Mouse (Mus musculus) midbrain, embryonic 15.5 days (tissue): ENCODE data around the gene Rtn3. TPM values are rescaled to one million over a fixed set of nuclear protein-coding genes. Genes with fewer than 3 reads are reported as not detected.
A peak's percentile ranks its signal among the peaks of the same experiment; 100 is the strongest.
"Not testable (repeated sequence)": the region's sequence is repeated elsewhere in the genome, so short reads cannot be mapped to it uniquely, and the experiment has no call there.

Experiments used
- ATAC-seq: fragments of 200-750 bp; cut with Nextera tagmentation; replicated peaks from 2 replicates; pipeline ENCODE4 v1.8.0; 2017; ENCODE audit warnings: moderate TSS enrichment
- H3K27ac ChIP-seq: fragments of 300-500 bp; sonication (generic); 2 replicates; pipeline ENCODE4 v1.5.1; 2015; ENCODE audit warnings: mild to moderate bottlenecking, inconsistent platforms
- H3K27me3 ChIP-seq: fragments of 300-500 bp; sonication (generic); replicated peaks from 2 replicates; pipeline ENCODE4 v1.6.1; 2015; ENCODE audit warnings: inconsistent platforms
- H3K36me3 ChIP-seq: fragments of 300-500 bp; sonication (generic); replicated peaks from 2 replicates; pipeline ENCODE4 v1.6.1; 2015; ENCODE audit warnings: inconsistent platforms
- H3K4me1 ChIP-seq: fragments of 300-500 bp; sonication (generic); 2 replicates; pipeline ENCODE4 v1.6.1; 2015; ENCODE audit warnings: inconsistent platforms
- H3K4me2 ChIP-seq: fragments of 300-500 bp; sonication (generic); 2 replicates; pipeline ENCODE4 v1.6.1; 2015; ENCODE audit warnings: inconsistent platforms, mild to moderate bottlenecking, moderate library complexity
- H3K4me3 ChIP-seq: fragments of 300-500 bp; sonication (generic); 2 replicates; pipeline ENCODE4 v1.5.1; 2015; ENCODE audit warnings: mild to moderate bottlenecking, inconsistent platforms
- H3K9ac ChIP-seq: fragments of 300-500 bp; sonication (generic); 2 replicates; pipeline ENCODE4 v1.6.1; 2015; ENCODE audit warnings: mild to moderate bottlenecking, inconsistent platforms
- H3K9me3 ChIP-seq: fragments of 300-500 bp; sonication (generic); 2 replicates; pipeline ENCODE4 v1.6.1; 2016; ENCODE audit warnings: inconsistent platforms
- WGBS: fragments of 180-500 bp; shearing (Covaris S2); methylation state at CpG from one replicate; pipeline ENCODE4 v1.1.7; 2015; ENCODE audit warnings: mixed read lengths; 5-methylcytosine and 5-hydroxymethylcytosine counted together
- polyA plus RNA-seq: library from polyadenylated mRNA; unstranded; fragments of >200 nt; fragmentation: Nextera tagmentation; extraction: Ambion mirVana; gene quantifications from 2 replicates; pipeline ENCODE4 v1.2.1, GENCODE M21; 2015

Rtn3 gene
- polyA plus RNA-seq, 1 experiment from 2014 or later, result 648 TPM

GRCm38 (mm10) chr19:7417911-7418849 is 64.9 kb downstream of the Rtn3 start:
- Histone ChIP-seq H3K27ac (peak overlapping the region; percentile 99), H3K9me3 (no peaks in the 10 kb centered on the region), H3K9ac (peak overlapping the region; percentile 89), H3K27me3 (no peaks in the 10 kb centered on the region), H3K4me2 (peak overlapping the region; percentile 72), H3K4me1 (peaks cover 55% of the 10 kb centered on the region), H3K36me3 (no peaks in the 10 kb centered on the region), H3K4me3 (peak overlapping the region; percentile 83)
- ATAC-seq, result peak; percentile 70
- under 1% methylated on average over 52 of the region's 59 CpGs for WGBS

DNA sequence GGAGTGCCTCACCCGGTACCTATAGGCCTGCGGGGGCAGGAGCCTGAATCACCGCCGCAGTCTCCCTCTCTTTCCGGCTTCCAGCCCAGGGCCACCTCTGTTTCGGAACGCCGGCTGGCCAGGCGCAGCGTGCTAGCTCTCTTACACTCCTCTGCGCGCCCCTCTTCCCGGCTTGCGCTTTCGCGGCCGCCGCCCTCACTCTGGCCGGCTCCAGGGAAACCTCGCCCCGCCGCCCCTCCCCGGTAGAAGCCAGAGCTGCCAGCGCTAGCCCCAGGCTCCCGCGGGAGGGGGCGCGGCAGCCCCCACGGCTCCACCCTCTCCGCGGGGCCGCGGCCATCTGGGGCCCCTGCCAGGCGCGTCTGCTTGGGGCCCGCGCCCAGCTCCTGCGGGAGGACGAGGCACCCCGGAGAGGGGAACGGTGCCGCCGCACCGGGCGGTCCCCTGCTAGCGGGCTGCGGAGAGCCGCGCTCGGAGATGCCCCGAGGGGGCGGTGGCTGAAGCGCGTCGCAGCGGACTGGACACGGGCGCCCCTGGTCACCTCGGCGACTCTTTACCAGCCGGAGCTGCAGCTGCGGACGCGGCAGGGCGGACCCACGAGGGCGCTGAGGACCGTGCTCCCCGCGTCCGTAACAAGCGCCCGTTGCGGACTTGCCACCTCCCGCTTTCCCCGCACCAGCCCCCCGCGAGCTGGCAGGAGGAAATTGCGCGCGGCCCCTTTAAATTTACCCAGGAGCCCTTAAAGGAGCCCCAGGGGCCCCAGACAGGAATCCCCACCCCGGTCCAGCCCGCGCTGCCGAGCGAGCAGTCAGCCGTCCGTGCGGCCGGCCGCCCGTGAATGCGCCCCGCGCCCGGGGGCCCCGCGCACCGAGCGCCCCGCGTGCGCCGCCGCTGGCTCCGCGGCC is 66.0 kb downstream of the Rtn3 start, which contains the start of gene 2700081O15Rik:
TSS of gene 2700081O15Rik (plus strand) at position 792 of the 902 bp plus-strand sequence.
- no peaks in the 10 kb centered on the region for H3K27me3 ChIP-seq
- H3K9me3 ChIP-seq, result no peaks in the 10 kb centered on the region
- under 1% methylated on average over 101 of the region's 107 CpGs for WGBS
- H3K9ac ChIP-seq, result peak within 1 kb of the TSS; percentile 89
- no peaks in the 10 kb centered on the region for H3K36me3 ChIP-seq
- peak; percentile 48 for ATAC-seq
- H3K4me3 ChIP-seq, result peak within 1 kb of the TSS; percentile 83
- peak within 1 kb of the TSS; percentile 99 for H3K27ac ChIP-seq
- H3K4me2 ChIP-seq, result peak within 1 kb of the TSS; percentile 72
- peaks cover 44% of the 10 kb centered on the region for H3K4me1 ChIP-seq

- H3K27me3 ChIP-seq, result no peaks in the 10 kb centered on the region
- ATAC-seq, result 0 out of 2 replicates have a peak, but pooled peaks have one; percentile 0
Observed at GRCm38 (mm10) chr19:7415916-7416833, 66.9 kb downstream of the Rtn3 start.

DNA sequence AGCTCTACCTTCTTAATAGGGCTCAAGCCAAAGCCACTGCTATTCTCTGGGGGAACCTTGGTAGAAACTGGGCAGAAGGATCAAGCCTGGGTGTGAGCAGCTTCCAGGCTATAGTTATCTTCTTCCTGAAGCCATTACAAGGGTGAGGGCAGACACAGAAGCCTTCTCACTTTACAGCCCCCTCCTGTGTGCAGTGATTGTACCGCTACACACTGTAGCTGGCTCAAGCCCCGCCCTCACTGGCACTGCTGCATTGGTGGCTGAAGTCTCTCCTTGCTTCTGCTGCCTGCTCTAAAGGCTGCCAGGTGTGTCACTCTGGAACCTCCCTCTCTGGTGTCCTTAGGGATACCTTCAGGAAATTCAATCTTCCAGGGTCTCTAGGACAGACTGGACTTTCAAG is 70.7 kb downstream of the Rtn3 start:
- no peak overlapping the region for H3K4me3 ChIP-seq
- ATAC-seq, result no peak
- H3K9ac ChIP-seq, result no peak overlapping the region
- H3K4me2 ChIP-seq, result no peak overlapping the region
- no peaks in the 10 kb centered on the region for H3K9me3 ChIP-seq
- H3K27me3 ChIP-seq, result no peaks in the 10 kb centered on the region
- H3K36me3 ChIP-seq, result no peaks in the 10 kb centered on the region
- H3K27ac ChIP-seq, result no peak overlapping the region
- H3K4me1 ChIP-seq, result peaks cover 12% of the 10 kb centered on the region
- 67% methylated on average over 2 of the region's 2 CpGs for WGBS

More at GRCm38 (mm10) chr19:7415916-7416833, 66.9 kb downstream of the Rtn3 start:
- whole genome bisulfite sequencing, result 29% methylated on average over 22 of the region's 22 CpGs
- Histone ChIP-seq H3K9ac (peak overlapping the region; percentile 89), H3K4me2 (peak overlapping the region; percentile 72), H3K27ac (peak overlapping the region; percentile 99), H3K4me3 (peak overlapping the region; percentile 83), H3K9me3 (no peaks in the 10 kb centered on the region), H3K36me3 (no peaks in the 10 kb centered on the region), H3K4me1 (peaks cover 35% of the 10 kb centered on the region)

- Histone ChIP-seq H3K36me3 (no peaks in the 10 kb centered on the region), H3K27ac (no peak overlapping the region), H3K4me3 (no peak overlapping the region), H3K4me1 (no peaks in the 10 kb centered on the region), H3K4me2 (no peak overlapping the region), H3K9me3 (no peaks in the 10 kb centered on the region), H3K27me3 (no peaks in the 10 kb centered on the region), H3K9ac (no peak overlapping the region)
- 78% methylated on average over 9 of the region's 9 CpGs for WGBS
- ATAC-seq, result no peak
Observed at GRCm38 (mm10) chr19:7404623-7405229, 78.4 kb downstream of the Rtn3 start.

- Histone ChIP-seq H3K9me3 (no peaks in the 10 kb centered on the region), H3K4me2 (no peak overlapping the region), H3K4me1 (no peaks in the 10 kb centered on the region), H3K36me3 (no peaks in the 10 kb centered on the region), H3K9ac (no peak overlapping the region), H3K4me3 (no peak overlapping the region), H3K27me3 (no peaks in the 10 kb centered on the region), H3K27ac (no peak overlapping the region)
- no peak for ATAC-seq
- 76% methylated on average over 11 of the region's 11 CpGs for WGBS
Observed at GRCm38 (mm10) chr19:7400635-7401034, 82.4 kb downstream of the Rtn3 start.

DNA sequence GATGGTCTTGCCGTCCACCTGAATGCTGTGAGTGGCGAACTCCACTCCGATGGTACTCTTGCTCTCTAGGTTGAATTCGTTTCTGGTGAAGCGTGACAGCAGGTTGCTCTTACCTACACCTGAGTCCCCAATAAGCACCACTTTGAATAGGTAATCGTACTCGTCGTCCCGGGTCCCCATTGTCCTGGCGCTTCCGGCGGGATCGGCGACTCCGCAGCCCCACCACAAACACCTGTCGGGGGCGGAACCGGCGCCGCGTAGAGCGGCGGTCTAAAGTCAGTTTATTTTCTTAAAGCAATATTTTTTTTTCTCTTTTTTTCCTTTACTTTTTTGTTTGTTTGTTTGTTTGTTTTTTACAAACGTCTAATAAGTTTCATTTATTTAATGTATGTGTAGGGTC is 84.2 kb downstream of the Rtn3 start:
- H3K9ac ChIP-seq, H3K9me3 ChIP-seq, H3K4me3 ChIP-seq, H3K4me2 ChIP-seq, H3K4me1 ChIP-seq, ATAC-seq, H3K27ac ChIP-seq, H3K36me3 ChIP-seq, H3K27me3 ChIP-seq: not testable (repeated sequence)
- WGBS, result 37% methylated on average over 24 of the region's 24 CpGs

DNA sequence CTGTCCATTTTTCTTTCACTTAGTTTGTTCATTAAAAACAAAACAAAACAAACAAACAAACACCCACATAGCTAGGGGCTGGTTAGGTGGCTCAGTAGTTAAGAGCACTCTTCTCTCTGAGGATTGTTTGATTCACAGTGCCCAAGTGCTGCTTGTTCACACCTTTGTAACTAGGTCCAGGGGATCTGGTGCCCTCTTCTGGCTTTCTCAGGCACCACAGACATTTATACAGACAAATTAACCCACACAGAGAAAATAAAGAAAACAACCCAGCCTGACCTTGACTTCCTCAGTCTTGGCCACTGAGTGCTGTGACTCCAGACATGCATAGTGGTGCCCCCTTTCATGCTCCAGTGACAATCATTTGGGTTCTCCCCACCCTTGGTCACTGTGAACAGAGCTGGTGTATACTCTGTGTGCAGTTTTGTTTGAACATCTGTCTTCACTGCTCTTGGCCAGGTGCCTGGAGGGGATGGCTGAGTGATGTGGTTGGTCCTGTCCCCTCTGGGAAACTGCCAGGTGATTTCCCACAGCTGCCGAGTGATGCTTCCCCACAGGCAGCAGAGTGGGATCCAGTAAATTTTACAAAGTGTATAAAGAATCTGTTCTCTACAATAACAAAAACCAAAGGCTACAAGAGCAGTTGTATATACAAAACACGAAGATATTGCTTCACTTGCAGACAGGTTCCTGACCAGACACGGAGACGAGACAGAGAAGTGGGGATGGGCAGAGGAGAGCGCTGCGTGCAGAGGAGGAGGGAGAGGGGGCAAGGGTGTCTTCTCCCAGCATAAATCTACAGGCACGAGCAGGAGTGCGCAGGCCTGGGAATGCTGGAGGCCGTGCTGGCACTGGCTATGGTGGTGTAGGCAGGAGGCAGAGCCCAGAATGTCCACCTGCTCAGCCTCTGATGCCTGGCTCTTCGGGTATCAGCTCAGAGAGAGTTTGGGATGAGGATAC is 85.9 kb downstream of the Rtn3 start:
- H3K9ac ChIP-seq, H3K9me3 ChIP-seq, ATAC-seq, H3K27ac ChIP-seq, H3K4me3 ChIP-seq, H3K36me3 ChIP-seq, H3K4me1 ChIP-seq, H3K27me3 ChIP-seq, H3K4me2 ChIP-seq: not testable (repeated sequence)
- 89% methylated on average over 9 of the region's 10 CpGs for WGBS

DNA sequence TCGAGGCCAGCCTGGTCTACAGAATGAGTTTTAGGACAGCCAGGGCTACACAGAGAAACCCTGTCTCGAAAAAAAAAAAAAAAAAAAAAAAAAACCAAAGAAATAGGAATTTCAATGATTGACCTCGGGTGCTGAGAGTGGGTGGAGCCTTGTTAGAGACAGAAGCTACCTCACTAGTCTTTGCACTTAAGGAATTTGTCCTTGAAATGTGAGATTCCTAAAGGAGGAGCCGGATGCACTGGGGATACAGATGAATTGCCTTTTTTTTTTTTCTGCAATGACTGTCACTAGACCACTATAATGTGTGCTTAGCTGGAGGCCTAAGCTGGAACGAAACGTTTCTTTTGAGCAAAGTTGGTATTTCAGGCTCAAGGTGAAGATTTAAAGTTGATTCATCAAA is 94.6 kb downstream of the Rtn3 start:
- Histone ChIP-seq H3K27me3 (no peaks in the 10 kb centered on the region), H3K27ac (no peak overlapping the region), H3K9ac (no peak overlapping the region), H3K4me1 (peaks cover 11% of the 10 kb centered on the region), H3K36me3 (no peaks in the 10 kb centered on the region), H3K4me3 (no peak overlapping the region), H3K4me2 (no peak overlapping the region), H3K9me3 (peaks cover 5% of the 10 kb centered on the region; the same call in 1 of the 2 replicates)
- ATAC-seq, result no peak
- 94% methylated on average over 6 of the region's 6 CpGs for WGBS

- no peaks in the 10 kb centered on the region for H3K36me3 ChIP-seq
- H3K9me3 ChIP-seq, result peaks cover 4% of the 10 kb centered on the region; the same call in 1 of the 2 replicates
- peaks cover 22% of the 10 kb centered on the region for H3K4me1 ChIP-seq
- H3K9ac ChIP-seq, result no peak overlapping the region
- no peak overlapping the region for H3K4me3 ChIP-seq
- no peaks in the 10 kb centered on the region for H3K27me3 ChIP-seq
- H3K27ac ChIP-seq, result no peak overlapping the region
- 31% methylated on average over 2 of the region's 2 CpGs for WGBS
- H3K4me2 ChIP-seq, result no peak overlapping the region
- ATAC-seq, result no peak
Observed at GRCm38 (mm10) chr19:7386042-7386441, 97.0 kb downstream of the Rtn3 start.
